Mouse (Mus musculus) thymus, postnatal 25 days (tissue): Measurements from ENCODE around the gene Psmg4.

Experiments used
- DNase-seq: peaks from one replicate; pipeline ENCODE4 v3.0.0; 2022

The Psmg4 gene

DNA sequence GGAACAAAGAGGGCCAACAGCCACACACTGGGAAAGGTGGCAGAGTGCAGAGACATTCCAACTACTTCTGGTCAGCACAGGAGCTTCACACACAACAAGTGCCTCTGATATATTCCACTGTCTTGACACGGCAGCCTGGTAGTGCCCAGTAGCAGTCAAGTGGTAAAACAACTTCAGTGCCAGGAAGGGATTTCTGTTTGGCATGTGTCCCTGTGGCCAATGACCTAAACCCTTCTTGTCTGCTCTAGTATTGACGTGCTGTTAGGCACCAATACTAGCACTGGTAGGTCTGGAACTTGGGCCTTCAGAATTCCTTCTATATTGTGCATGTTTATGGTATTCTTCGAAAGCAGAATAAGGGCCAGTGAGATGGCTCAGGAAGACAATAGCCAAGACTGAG is 42.5 kb downstream of the Psmg4 start:
- no peak for DNase-seq

GRCm38 (mm10) chr13:34207714-34208470 is 45.1 kb downstream of the Psmg4 start:
- no peak for DNase-seq

GRCm38 (mm10) chr13:34211261-34211775 is 48.6 kb downstream of the Psmg4 start:
- DNase-seq = no peak

- no peak for DNase-seq
These were observed 50.0 kb downstream of the Psmg4 start for GRCm38 (mm10) chr13:34212735-34213212.

DNA sequence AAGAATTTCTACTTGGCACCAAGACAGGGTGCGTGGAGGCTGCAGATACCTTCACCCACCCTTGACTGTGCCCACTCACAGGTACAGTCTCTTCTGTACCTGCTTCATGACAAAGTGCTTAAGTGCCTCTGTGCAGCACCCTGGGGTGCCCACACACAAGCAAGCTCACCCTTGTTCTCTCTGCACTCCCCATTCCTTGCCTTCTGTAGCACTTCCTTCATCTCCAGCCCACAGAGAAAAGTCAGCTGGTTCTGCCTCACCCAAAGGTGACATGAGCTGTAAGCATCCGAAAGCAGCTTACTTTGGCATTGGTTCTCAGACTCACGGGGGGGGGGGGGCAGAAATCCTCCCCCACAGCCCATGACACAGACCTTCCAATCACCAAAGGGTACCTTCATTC is 52.1 kb downstream of the Psmg4 start:
- no peak for DNase-seq

GRCm38 (mm10) chr13:34218776-34219175 is 56.0 kb downstream of the Psmg4 start:
- no peak for DNase-seq

GRCm38 (mm10) chr13:34219728-34220127 is 57.0 kb downstream of the Psmg4 start:
- DNase-seq = no peak

GRCm38 (mm10) chr13:34222985-34223384 is 60.2 kb downstream of the Psmg4 start:
- no peak for DNase-seq

DNA sequence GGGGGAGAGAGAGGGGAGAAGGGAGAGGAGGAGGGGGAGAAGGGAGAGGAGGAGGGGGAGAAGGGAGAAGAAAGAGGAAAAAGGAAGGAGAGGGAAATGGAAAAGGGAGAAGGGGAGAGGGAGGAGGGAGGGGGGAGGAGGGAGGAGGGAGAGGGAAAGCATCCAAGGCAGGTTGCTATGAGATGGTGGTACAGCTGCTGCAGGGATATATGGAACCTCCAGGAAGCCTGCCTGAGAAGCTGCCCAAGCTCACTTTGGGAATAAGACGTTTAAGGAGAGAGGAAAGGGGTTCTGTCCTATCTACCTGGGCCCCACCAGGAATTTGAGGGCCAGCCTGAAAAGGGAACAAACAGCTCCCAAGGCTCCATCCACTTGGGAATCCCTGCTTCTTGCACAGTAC is 64.2 kb downstream of the Psmg4 start:
- no peak for DNase-seq
